Mouse (Mus musculus): ENCODE data around the gene Gm10447.

DNA sequence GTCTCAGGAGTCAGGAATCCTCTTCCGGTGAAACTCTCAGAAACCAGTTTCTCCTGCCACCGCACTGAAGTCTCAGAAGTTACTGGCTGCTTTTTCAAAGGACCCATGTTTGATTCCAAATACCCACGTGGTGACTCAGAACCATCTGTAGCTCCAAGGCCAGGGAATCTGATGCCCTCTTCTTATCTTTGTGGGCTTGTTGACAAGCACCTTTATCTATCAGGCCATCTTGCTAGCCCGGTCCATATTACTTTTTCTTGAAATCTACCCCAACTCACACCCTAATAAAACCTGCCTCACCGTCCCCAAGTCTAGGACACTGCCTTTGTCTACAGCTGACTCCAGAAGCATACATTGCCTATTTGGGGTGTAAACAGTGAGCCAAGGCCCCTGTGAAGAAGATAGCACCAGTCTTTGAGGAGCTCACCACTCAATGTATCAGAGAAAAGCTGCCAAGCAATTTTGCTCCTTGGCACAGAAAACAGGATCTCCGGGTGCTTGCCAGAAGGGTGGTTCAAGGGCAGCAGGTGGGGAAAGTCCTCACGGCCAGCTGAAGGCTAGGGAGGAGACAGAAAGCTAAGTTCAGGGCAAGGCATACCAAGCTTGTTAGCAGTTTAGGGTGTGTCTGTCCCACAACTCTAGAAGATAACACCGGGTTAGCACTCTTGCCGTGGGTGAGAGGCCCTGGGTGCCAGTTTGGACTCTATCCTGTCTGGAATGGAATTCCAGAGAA lies 26.4 kb upstream of the Gm10447 start:
- TF ChIP-seq CEBPB (IDR thresholded peaks at IDR 0.05; ENCODE audit: insufficient read depth, poor library complexity, severe bottlenecking) (no peak), USF1 (IDR thresholded peaks at IDR 0.05; ENCODE audit: low read depth) (peak; percentile 35), POLR2A (IDR thresholded peaks at IDR 0.05; ENCODE audit: insufficient read length, low read depth) (no peak), E2F4 (IDR thresholded peaks at IDR 0.05; ENCODE audit: insufficient read depth) (no peak), MYOD1 (IDR thresholded peaks at IDR 0.05; ENCODE audit: control insufficient read depth in 1 of 3, insufficient read length in 2 of 3, low read depth in 2 of 3) (peak in 2 of 3 experiments; percentile 79 to 86), MAX (IDR thresholded peaks at IDR 0.05; ENCODE audit: low read depth) (no peak), TCF12 (IDR thresholded peaks at IDR 0.05; ENCODE audit: insufficient read depth, poor library complexity, severe bottlenecking) (peak; percentile 66), REST (IDR thresholded peaks at IDR 0.05; ENCODE audit: insufficient read depth, insufficient read length) (no peak)

All from myocyte (in vitro differentiated cells).